Mouse (Mus musculus) frontal cortex, adult (tissue): ENCODE data around the gene Chrna9.
A peak's percentile ranks its signal among the peaks of the same experiment; 100 is the strongest.
"Not testable (repeated sequence)": the region's sequence is repeated elsewhere in the genome, so short reads cannot be mapped to it uniquely, and the experiment has no call there.

Source experiments
- ATAC-seq: cut with Nextera tagmentation; 2 replicates; pipeline ENCODE4 v1.9.2; 2017; ENCODE audit warnings: mild to moderate bottlenecking, moderate library complexity, mixed read lengths; ENCODE audit not compliant: low TSS enrichment

Gene Chrna9

GRCm38 (mm10) chr5:65958597-65958996 is 23.9 kb downstream of the Chrna9 start:
- ATAC-seq: no peak

- no peak for ATAC-seq
Measured at GRCm38 (mm10) chr5:65959893-65960596, 25.3 kb downstream of the Chrna9 start.

GRCm38 (mm10) chr5:65960597-65960950 is 25.9 kb downstream of the Chrna9 start:
- no peak for ATAC-seq

GRCm38 (mm10) chr5:65963291-65963690 is 28.6 kb downstream of the Chrna9 start:
- peak; percentile 72 for ATAC-seq

- ATAC-seq: peak; percentile 64; the same call in 1 of the 2 replicates
Measured at GRCm38 (mm10) chr5:65965771-65966279, 31.1 kb downstream of the Chrna9 start.

GRCm38 (mm10) chr5:65967091-65967490 is 32.4 kb downstream of the Chrna9 start:
- ATAC-seq: no peak

- no peak for ATAC-seq
Measured at GRCm38 (mm10) chr5:65968004-65968403, 33.3 kb downstream of the Chrna9 start.

GRCm38 (mm10) chr5:65973189-65973588 is 38.5 kb downstream of the Chrna9 start:
- no peak for ATAC-seq

- ATAC-seq: no peak
Measured at GRCm38 (mm10) chr5:65975731-65976130, 41.0 kb downstream of the Chrna9 start.

GRCm38 (mm10) chr5:65986426-65986825 is 51.7 kb downstream of the Chrna9 start:
- no peak for ATAC-seq

GRCm38 (mm10) chr5:65987004-65987403 is 52.3 kb downstream of the Chrna9 start:
- ATAC-seq: not testable (repeated sequence)

- ATAC-seq: no peak
Measured at GRCm38 (mm10) chr5:65991191-65991590, 56.5 kb downstream of the Chrna9 start.

- no peak for ATAC-seq
Measured at GRCm38 (mm10) chr5:65994643-65995042, 59.9 kb downstream of the Chrna9 start.

- ATAC-seq: no peak
Measured at GRCm38 (mm10) chr5:65997813-65998212, 63.1 kb downstream of the Chrna9 start.

- no peak for ATAC-seq
Measured at GRCm38 (mm10) chr5:65999106-65999505, 64.4 kb downstream of the Chrna9 start.

GRCm38 (mm10) chr5:66000074-66000473 is 65.4 kb downstream of the Chrna9 start:
- ATAC-seq: no peak

- no peak for ATAC-seq
Measured at GRCm38 (mm10) chr5:66000567-66001125, 65.9 kb downstream of the Chrna9 start.

- no peak for ATAC-seq
Measured at GRCm38 (mm10) chr5:66001232-66001631, 66.5 kb downstream of the Chrna9 start.

GRCm38 (mm10) chr5:66004134-66004925 is 69.6 kb downstream of the Chrna9 start, which contains the start of gene 9130230L23Rik:
9130230L23Rik (minus strand) TSS chr5:66004285.
- ATAC-seq: no peak

GRCm38 (mm10) chr5:66005041-66005678 is 70.4 kb downstream of the Chrna9 start:
- no peak for ATAC-seq

- no peak for ATAC-seq
Measured at GRCm38 (mm10) chr5:66008245-66008967, 73.7 kb downstream of the Chrna9 start.
